Mouse (Mus musculus) MEL (cell line): ENCODE results near the gene Olfr1359. TPM values are rescaled to one million over a fixed set of nuclear protein-coding genes. Genes with fewer than 3 reads are reported as not detected.
"Not testable (repeated sequence)": the region's sequence is repeated elsewhere in the genome, so short reads cannot be mapped to it uniquely, and the experiment has no call there.

Experiments
- DNase-seq: peaks from one replicate; pipeline ENCODE4 v3.0.0; 2011; ENCODE audit warnings: low read depth, low spot score
- H3K27ac ChIP-seq: 2 replicates; pipeline ENCODE4 v1.5.1; 2012; ENCODE audit warnings: low read depth, mild to moderate bottlenecking, control low read depth, low read length, moderate library complexity; ENCODE audit not compliant: control insufficient read depth
- H3K27me3 ChIP-seq, 2 experiments: fragments of 150-350 bp in 1 of 2; sonication (generic) in 1 of 2; 2 replicates each; pipeline ENCODE4 v1.6.1; 2012; ENCODE audit warnings: low read length in 2 of 2, mild to moderate bottlenecking in 2 of 2, improper control_type of control experiment in 1 of 2, moderate library complexity in 1 of 2; ENCODE audit not compliant: insufficient read depth in 2 of 2, control insufficient read depth in 1 of 2
- H3K36me3 ChIP-seq, 2 experiments: 2 replicates each; pipeline ENCODE4 v1.6.1; 2012 to 2014; ENCODE audit warnings: low read length in 2 of 2, improper control_type of control experiment in 1 of 2, inconsistent platforms in 1 of 2, mild to moderate bottlenecking in 1 of 2; ENCODE audit not compliant: insufficient read depth in 2 of 2, control insufficient read depth in 1 of 2
- H3K4me1 ChIP-seq, 2 experiments: fragments of 150-350 bp in 1 of 2; sonication (generic) in 1 of 2; 2 replicates each; pipeline ENCODE4 v1.6.1; 2012; ENCODE audit warnings: low read length in 2 of 2, improper control_type of control experiment in 1 of 2, mild to moderate bottlenecking in 1 of 2; ENCODE audit not compliant: insufficient read depth in 2 of 2, control insufficient read depth in 1 of 2
- H3K4me3 ChIP-seq, 2 experiments: fragments of 150-350 bp in 1 of 2; sonication (generic) in 1 of 2; 2 replicates each; pipeline ENCODE4 v1.5.1; 2012; ENCODE audit warnings: low read depth in 2 of 2, low read length in 2 of 2, mild to moderate bottlenecking in 2 of 2, moderate library complexity in 2 of 2, control low read depth in 1 of 2, improper control_type of control experiment in 1 of 2; ENCODE audit not compliant: control insufficient read depth in 1 of 2, insufficient read depth in 1 of 2
- H3K79me2 ChIP-seq: 2 replicates; pipeline ENCODE4 v1.6.1; 2012; ENCODE audit warnings: mild to moderate bottlenecking, low read length, moderate library complexity; ENCODE audit not compliant: control insufficient read depth, poor library complexity, insufficient read depth
- H3K9ac ChIP-seq: 2 replicates; pipeline ENCODE4 v1.6.1; 2012; ENCODE audit warnings: low read depth, mild to moderate bottlenecking, control low read depth, low read length, moderate library complexity; ENCODE audit not compliant: control insufficient read depth, poor library complexity, severe bottlenecking
- H3K9me3 ChIP-seq: fragments of 150-350 bp; sonication (generic); replicated peaks from 2 replicates; pipeline ENCODE4 v1.6.1; 2012; ENCODE audit warnings: mild to moderate bottlenecking, low read length, improper control_type of control experiment, moderate library complexity; ENCODE audit not compliant: insufficient read depth
- E2F4 ChIP-seq: IDR thresholded peaks from 2 replicates; pipeline ENCODE4 v1.6.1; 2011; ENCODE audit warnings: low read depth, low read length, improper control_type of control experiment, borderline replicate concordance
- JUND ChIP-seq: IDR thresholded peaks from 2 replicates; pipeline ENCODE4 v1.6.1; 2011; ENCODE audit warnings: low read depth, mild to moderate bottlenecking, improper control_type of control experiment, low read length
- MAFK ChIP-seq: IDR thresholded peaks from 2 replicates; pipeline ENCODE4 v1.6.1; 2011; ENCODE audit warnings: low read depth, mild to moderate bottlenecking, low read length, improper control_type of control experiment, borderline replicate concordance
- MAX ChIP-seq: IDR thresholded peaks from 2 replicates; pipeline ENCODE4 v1.6.1; 2011; ENCODE audit warnings: low read length, improper control_type of control experiment
- POLR2A ChIP-seq, 2 experiments: IDR thresholded peaks; 2 replicates each; pipeline ENCODE4 v1.6.1; 2011 to 2012; ENCODE audit warnings: low read length in 2 of 2, mild to moderate bottlenecking in 2 of 2, control low read depth in 1 of 2, improper control_type of control experiment in 1 of 2, low read depth in 1 of 2, moderate library complexity in 1 of 2; ENCODE audit not compliant: control insufficient read depth in 1 of 2, insufficient read depth in 1 of 2, poor library complexity in 1 of 2
- POLR2AphosphoS5 ChIP-seq: IDR thresholded peaks from 2 replicates; pipeline ENCODE4 v1.6.1; 2012; ENCODE audit warnings: low read depth, borderline replicate concordance, mild to moderate bottlenecking, inconsistent platforms, low read length, moderate library complexity, mixed read lengths
- TBP ChIP-seq: IDR thresholded peaks from 2 replicates; pipeline ENCODE4 v1.8.0; 2011; ENCODE audit warnings: low read depth, low read length, improper control_type of control experiment
- USF1 ChIP-seq: IDR thresholded peaks from 2 replicates; pipeline ENCODE4 v1.6.1; 2014; ENCODE audit warnings: low read depth, mild to moderate bottlenecking, inconsistent platforms, low read length, improper control_type of control experiment, moderate library complexity
- ZKSCAN1 ChIP-seq: IDR thresholded peaks from 2 replicates; pipeline ENCODE4 v1.6.1; 2012; ENCODE audit warnings: low read depth, mild to moderate bottlenecking, inconsistent platforms, low read length, improper control_type of control experiment, moderate library complexity
- polyA plus RNA-seq, 2 experiments: library from polyadenylated mRNA; stranded (reverse) in 1 of 2; unstranded in 1 of 2; fragments of >175 nt in 1 of 2; fragments of >200 nt in 1 of 2; gene quantifications; 2 replicates each; pipeline versions ENCODE4 v1.2.1 to v1.2.4; 2012; ENCODE audit warnings: low replicate concordance in 2 of 2, low read depth in 1 of 2; ENCODE audit not compliant: insufficient read length in 2 of 2, insufficient read depth in 1 of 2, missing spikeins in 1 of 2
- total RNA-seq: library from RNA; depleted of rRNA; stranded (reverse); fragments of 300-350 nt; gene quantifications from 2 replicates; pipeline ENCODE4 v1.2.3, GENCODE M21; 2012

Olfr1359 gene
- total and polyA plus RNA-seq, 3 experiments: not detected

GRCm38 (mm10) chr13:21715131-21715863 is 17.4 kb downstream of the Olfr1359 start:
- Histone ChIP-seq H3K4me3 (peak overlapping the region; percentile 17 to 30), H3K4me1 (peaks cover 0 to 7% of the 10 kb centered on the region in 2 experiments; a peak in 1 of 4 replicates)
- DNase-seq: peak; percentile 87

GRCm38 (mm10) chr13:21715864-21716539 is 18.1 kb downstream of the Olfr1359 start, which contains the start of the genes Hist1h2bl and Hist1h2ai:
Gene Hist1h2bl (minus strand): TSS chr13:21716143.
Gene Hist1h2ai (plus strand): TSS chr13:21716422.
- H3K4me3 ChIP-seq: peak within 1 kb of the TSS; percentile 30 to 43
- not testable (repeated sequence) for H3K79me2 ChIP-seq, H3K4me1 ChIP-seq, H3K27me3 ChIP-seq, H3K9me3 ChIP-seq
- H3K36me3 ChIP-seq: peaks cover 0 to 24% of the 10 kb centered on the region in 2 experiments; a peak in 2 of 4 replicates
- DNase-seq: peak; percentile 98
- peak within 1 kb of the TSS; percentile 91 for H3K27ac ChIP-seq
- TF ChIP-seq POLR2A (IDR thresholded peaks at IDR 0.05; ENCODE audit: control insufficient read depth in 1 of 2, insufficient read depth in 1 of 2, low read depth in 1 of 2, low read length in 2 of 2, poor library complexity in 1 of 2) (peak in 1 of 2 experiments; percentile 80; a peak in 3 of 4 replicates), POLR2AphosphoS5 (peak; percentile 96), TBP (peak; percentile 99)
- H3K9ac ChIP-seq: peak within 1 kb of the TSS; percentile 60

More at GRCm38 (mm10) chr13:21715131-21715863, 17.4 kb downstream of the Olfr1359 start:
- TF ChIP-seq E2F4: no peak
- peak; percentile 90 to 96; a peak in 3 of 4 replicates for TF ChIP-seq POLR2A (IDR thresholded peaks at IDR 0.05; ENCODE audit: control insufficient read depth in 1 of 2, insufficient read depth in 1 of 2, low read depth in 1 of 2, low read length in 2 of 2, poor library complexity in 1 of 2)
- 0 out of 2 replicates have a peak, but pooled peaks have one; percentile 39 for TF ChIP-seq TBP
- no peak for TF ChIP-seq MAX
- no peak for TF ChIP-seq MAFK
- no peak for TF ChIP-seq USF1
- no peak for TF ChIP-seq JUND
- no peak for TF ChIP-seq ZKSCAN1
- TF ChIP-seq POLR2AphosphoS5: peak; percentile 93; the same call in 1 of the 2 replicates
- Histone ChIP-seq H3K79me2 (no peaks in the 10 kb centered on the region; the same call in 1 of the 2 replicates), H3K36me3 (peaks cover 0 to 18% of the 10 kb centered on the region in 2 experiments; a peak in 2 of 4 replicates), H3K9ac (peak overlapping the region; percentile 43), H3K27me3 (no peaks in the 10 kb centered on the region), H3K27ac (peak overlapping the region; percentile 91), H3K9me3 (no peaks in the 10 kb centered on the region)
